Mouse (Mus musculus) CD4-positive, CD25-positive, alpha-beta regulatory T cell (primary cell): ENCODE data around the gene Ccdc114. TPM values are rescaled to one million over a fixed set of nuclear protein-coding genes. Genes with fewer than 3 reads are reported as not detected.

Source experiments
- polyA plus RNA-seq: library from polyadenylated mRNA; unstranded; fragments of 100-300 nt; shearing (Covaris generic); gene quantifications from one replicate; pipeline ENCODE4 v1.2.1, GENCODE M21; 2017

Ccdc114 gene
- 2.2 TPM for polyA plus RNA-seq

GRCm38 (mm10) chr7:45923762-45924428, at the start of gene Ccdc114:
Ccdc114 (plus strand) TSS chr7:45924072.

DNA sequence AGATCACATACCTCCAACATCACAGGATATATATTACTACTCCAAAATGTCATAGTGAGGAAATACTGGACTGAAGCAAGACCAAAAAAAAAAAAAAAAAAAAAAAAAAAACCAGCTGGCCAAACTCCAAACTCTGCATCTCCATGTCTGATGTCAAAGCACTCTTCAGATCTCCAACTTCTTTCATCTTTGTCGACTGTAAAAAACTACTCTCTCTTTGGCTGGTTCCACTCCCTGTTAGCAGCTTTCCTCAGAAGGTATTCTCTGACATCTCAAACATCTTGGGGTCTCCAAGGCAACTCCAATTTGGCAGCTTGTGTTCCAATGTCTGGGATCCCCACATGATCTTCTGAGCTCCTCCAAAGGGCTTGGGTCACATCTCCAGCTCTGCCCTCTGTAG, 45.6 kb upstream of the Ccdc114 start, which contains the start of gene Grin2d:
Grin2d (minus strand) TSS at position 101 of the 400 bp plus-strand sequence.

DNA sequence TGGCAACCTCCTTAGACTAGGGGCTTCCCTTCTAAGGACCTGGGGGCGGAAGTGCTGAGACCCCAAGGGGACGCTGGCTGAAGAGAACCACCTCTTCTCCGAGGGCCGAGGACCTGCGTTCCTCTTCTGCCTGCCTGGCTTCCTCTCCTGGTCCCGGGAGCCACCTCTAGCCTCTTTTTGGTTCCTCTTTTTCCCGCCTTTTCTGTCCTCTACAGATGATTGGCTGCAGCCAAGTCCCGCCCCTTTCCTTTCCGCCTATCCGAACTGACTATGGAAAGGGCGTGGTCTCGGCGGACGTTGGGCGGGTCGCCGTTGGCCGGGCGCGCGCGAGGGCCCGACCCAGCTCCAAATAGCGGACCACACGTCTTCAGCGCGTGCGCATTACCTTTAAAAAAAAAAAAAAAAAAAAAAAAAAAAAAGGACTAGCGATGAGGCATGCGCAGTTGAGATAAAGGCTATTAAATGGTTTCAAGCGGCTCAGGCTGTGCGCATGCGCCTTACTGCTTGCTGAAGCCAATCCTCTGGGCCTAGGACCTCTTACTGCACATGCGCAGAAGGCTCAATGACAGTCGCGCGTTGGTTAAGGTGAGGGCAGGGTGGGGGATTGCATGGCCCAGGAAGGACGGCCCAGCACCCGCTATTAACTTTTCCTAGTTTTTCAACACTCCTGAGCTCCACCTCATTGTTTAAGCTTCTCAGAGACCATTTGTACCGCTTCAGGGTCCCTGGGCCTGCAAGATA, 27.2 kb upstream of the Ccdc114 start, which contains the start of the genes Syngr4 and Tmem143:
Syngr4 (minus strand) TSS at position 198 of the 741 bp plus-strand sequence.
Tmem143 (plus strand) TSS at position 425 of the 741 bp plus-strand sequence.

DNA sequence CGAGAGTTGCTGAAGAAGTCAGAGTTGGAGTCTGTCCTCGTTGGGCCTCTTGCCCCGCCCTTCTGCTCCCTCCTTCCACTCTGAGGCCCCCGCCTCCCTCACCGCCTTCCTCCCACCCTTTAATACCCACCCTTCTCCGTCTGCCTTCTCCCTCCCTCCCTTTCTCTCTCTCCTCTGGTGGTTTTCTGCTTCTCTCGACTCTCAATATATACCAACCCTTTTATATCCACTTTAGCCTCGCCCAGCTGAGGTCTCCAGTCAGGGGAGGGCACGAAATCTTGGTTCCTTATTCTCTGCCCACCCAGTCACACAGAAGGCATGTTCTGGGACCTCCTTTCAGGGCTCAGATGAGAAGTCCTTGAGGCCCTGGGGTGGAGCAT, 2.6 kb upstream of the Ccdc114 start, which contains the start of gene Emp3:
Emp3 (minus strand) TSS at position 163 of the 380 bp plus-strand sequence.

Other genes with a start within 250 kb of the Ccdc114 start
- 0.32 TPM for gene Ntn5, start 240.1 kb upstream of the Ccdc114 start, polyA plus RNA-seq
- 0.35 TPM for gene Sec1, start 229.7 kb upstream of the Ccdc114 start, polyA plus RNA-seq
- 8.4 TPM for gene Car11, start 224.2 kb upstream of the Ccdc114 start, polyA plus RNA-seq
- gene Dbp, start 219.0 kb upstream of the Ccdc114 start, polyA plus RNA-seq, result 53.0 TPM
- gene Rpl18, start 208.6 kb upstream of the Ccdc114 start, polyA plus RNA-seq, result 1,454 TPM
- 36.3 TPM for gene Sphk2, start 206.1 kb upstream of the Ccdc114 start, polyA plus RNA-seq
- 0.43 TPM for gene Fam83e, start 202.9 kb upstream of the Ccdc114 start, polyA plus RNA-seq
- not detected for gene Spaca4, start 198.3 kb upstream of the Ccdc114 start, polyA plus RNA-seq
- 0.04 TPM for gene Lmtk3, start 140.3 kb upstream of the Ccdc114 start, polyA plus RNA-seq
- 3.0 TPM for gene Sult2b1, start 139.4 kb upstream of the Ccdc114 start, polyA plus RNA-seq
- gene Cyth2, start 109.5 kb upstream of the Ccdc114 start, polyA plus RNA-seq, result 87.9 TPM
- not detected for gene Kcnj14, start 99.3 kb upstream of the Ccdc114 start, polyA plus RNA-seq
- 37.3 TPM for gene Grwd1, start 93.1 kb upstream of the Ccdc114 start, polyA plus RNA-seq
- 90.8 TPM for gene Kdelr1, start 51.3 kb upstream of the Ccdc114 start, polyA plus RNA-seq
- gene Grin2d, start 45.7 kb upstream of the Ccdc114 start, polyA plus RNA-seq, result 1.2 TPM
- gene Syngr4, start 27.4 kb upstream of the Ccdc114 start, polyA plus RNA-seq, result not detected
- gene Tmem143, start 27.1 kb upstream of the Ccdc114 start, polyA plus RNA-seq, result 9.6 TPM
- gene Emp3, start 2.7 kb upstream of the Ccdc114 start, polyA plus RNA-seq, result 699 TPM
- not detected for gene Abcc6, start 106.2 kb downstream of the Ccdc114 start, polyA plus RNA-seq
- 40.4 TPM for gene Nomo1, start 109.6 kb downstream of the Ccdc114 start, polyA plus RNA-seq
- gene Kcnj11, start 176.7 kb downstream of the Ccdc114 start, polyA plus RNA-seq, result not detected